Mouse (Mus musculus): ENCODE measurements around the gene Ubl5. TPM values are rescaled to one million over a fixed set of nuclear protein-coding genes. Genes with fewer than 3 reads are reported as not detected.

The Ubl5 gene
- total and polyA plus RNA-seq, 3 experiments = 233 to 362 (median 269) TPM

DNA sequence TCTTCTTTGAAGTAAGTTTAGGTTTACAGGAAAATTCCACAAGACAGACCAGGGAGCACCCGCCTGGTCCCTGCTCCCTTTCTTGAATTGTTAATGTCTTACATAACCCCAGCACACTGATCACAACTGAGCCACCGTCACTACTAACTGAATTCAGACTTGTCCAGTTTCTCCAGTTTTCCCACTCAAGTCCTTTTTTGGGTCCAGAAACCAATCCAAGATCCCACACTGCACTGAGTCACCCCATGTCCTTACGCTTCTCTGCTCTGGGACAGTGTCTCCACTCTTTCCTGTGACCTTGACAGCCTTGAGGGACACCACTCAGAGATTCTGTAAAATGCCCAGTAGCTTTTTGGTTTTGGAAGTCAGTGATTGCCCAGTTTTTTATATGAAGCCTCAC, 50.2 kb downstream of the Ubl5 start:
- Histone ChIP-seq H3K4me3 (no peak overlapping the region), H3K36me3 (ENCODE audit: control insufficient read depth, insufficient read depth, low read length) (no peaks in the 10 kb centered on the region), H3K9ac (ENCODE audit: low read depth, low read length) (no peak overlapping the region), H3K27ac (no peak overlapping the region), H3K27me3 (ENCODE audit: control insufficient read depth, insufficient read depth, low read length) (peaks cover 9% of the 10 kb centered on the region; the same call in 1 of the 2 replicates), H3K79me2 (replicated peaks; ENCODE audit: control insufficient read depth, insufficient read depth, low read length) (no peaks in the 10 kb centered on the region), H3K4me1 (ENCODE audit: control insufficient read depth, insufficient read depth, low read length) (peaks cover 3% of the 10 kb centered on the region; the same call in 1 of the 2 replicates)
- intact Hi-C loops (cut with DNase I) = no loop called here
- TF ChIP-seq EP300 (IDR thresholded peaks at IDR 0.05; ENCODE audit: insufficient read depth, low read depth, low read length) (no peak), POLR2A (IDR thresholded peaks at IDR 0.05; ENCODE audit: insufficient read depth, low read depth, low read length) (no peak), CTCF (IDR thresholded peaks at IDR 0.05) (no peak)
- no peak for DNase-seq
- 85% methylated on average over 3 of the region's 3 CpGs for WGBS

DNA sequence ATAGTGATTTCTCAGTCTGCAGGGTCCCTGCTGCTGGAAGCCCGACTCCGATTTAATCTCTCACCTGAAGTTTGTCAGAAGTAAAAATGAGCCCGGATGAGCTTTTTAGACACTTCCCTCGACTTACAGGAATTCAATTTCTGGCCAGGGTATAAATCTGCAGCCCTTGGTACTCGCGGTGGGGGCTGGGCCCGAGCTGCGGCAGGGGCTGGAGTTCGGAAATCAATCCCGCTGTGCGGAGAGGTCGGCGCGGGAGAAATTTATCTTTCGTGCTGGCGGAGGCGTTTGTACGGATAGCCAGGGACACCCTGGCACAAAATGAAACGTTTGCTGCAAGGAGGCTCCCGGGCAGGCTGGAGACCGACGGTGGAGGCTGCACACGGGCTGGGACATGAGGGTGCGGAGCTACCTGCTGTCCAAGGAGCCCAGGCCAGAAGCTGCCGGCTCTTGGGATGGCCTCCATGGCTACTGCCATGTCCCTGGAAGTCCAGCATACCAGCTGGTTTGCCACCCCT, 52.1 kb downstream of the Ubl5 start:
- H3K9ac ChIP-seq (ENCODE audit: low read depth, low read length) = peak overlapping the region; percentile 25; the same call in 1 of the 2 replicates
- DNase-seq = no peak
- no peaks in the 10 kb centered on the region for H3K36me3 ChIP-seq (ENCODE audit: control insufficient read depth, insufficient read depth, low read length)
- peaks cover 9% of the 10 kb centered on the region; the same call in 1 of the 2 replicates for H3K27me3 ChIP-seq (ENCODE audit: control insufficient read depth, insufficient read depth, low read length)
- intact Hi-C loops (cut with DNase I) = no loop called here
- 8% methylated on average over 25 of the region's 25 CpGs for WGBS
- no peaks in the 10 kb centered on the region for H3K79me2 ChIP-seq (replicated peaks; ENCODE audit: control insufficient read depth, insufficient read depth, low read length)
- no peak for TF ChIP-seq POLR2A (IDR thresholded peaks at IDR 0.05; ENCODE audit: insufficient read depth, low read depth, low read length)
- no peak for TF ChIP-seq EP300 (IDR thresholded peaks at IDR 0.05; ENCODE audit: insufficient read depth, low read depth, low read length)
- TF ChIP-seq CTCF (IDR thresholded peaks at IDR 0.05) = no peak
- no peak overlapping the region for H3K27ac ChIP-seq
- H3K4me3 ChIP-seq = peak overlapping the region; percentile 22; the same call in 1 of the 2 replicates
- 0 out of 2 replicates have a peak, but pooled peaks cover 1% of the 10 kb centered on the region for H3K4me1 ChIP-seq (ENCODE audit: control insufficient read depth, insufficient read depth, low read length)

DNA sequence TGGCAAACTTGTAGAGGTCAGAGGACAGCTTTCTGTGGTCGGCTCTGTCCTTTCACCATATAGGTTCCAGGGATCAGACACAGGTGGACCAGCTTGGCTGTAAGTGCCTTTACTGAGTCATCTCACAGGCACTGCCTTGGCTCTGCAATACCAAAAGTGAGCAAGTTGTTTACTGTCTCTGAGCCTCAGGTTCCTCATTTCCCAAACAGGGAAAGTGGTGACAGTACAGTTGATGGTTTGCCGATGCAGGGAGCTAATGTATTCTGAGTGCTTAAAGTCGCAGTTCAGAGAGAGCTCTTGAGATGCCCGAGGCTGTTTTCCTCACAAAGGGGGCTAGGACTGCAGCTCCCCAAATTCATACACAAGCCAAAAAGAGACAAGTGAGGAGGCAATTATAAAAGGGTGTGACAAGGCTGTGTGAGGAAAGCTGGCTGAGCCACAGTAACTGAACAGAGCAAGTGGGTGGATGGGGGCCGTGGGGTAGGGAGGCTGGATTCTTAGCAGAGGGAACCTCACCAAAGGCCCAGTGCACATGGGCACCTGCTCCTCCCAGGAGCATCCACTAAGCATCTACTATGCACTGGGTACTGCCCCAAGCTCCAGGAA, 53.5 kb downstream of the Ubl5 start:
- Histone ChIP-seq H3K79me2 (replicated peaks; ENCODE audit: control insufficient read depth, insufficient read depth, low read length) (no peaks in the 10 kb centered on the region), H3K27ac (no peak overlapping the region), H3K36me3 (ENCODE audit: control insufficient read depth, insufficient read depth, low read length) (no peaks in the 10 kb centered on the region), H3K27me3 (ENCODE audit: control insufficient read depth, insufficient read depth, low read length) (peaks cover 9% of the 10 kb centered on the region; the same call in 1 of the 2 replicates), H3K9ac (ENCODE audit: low read depth, low read length) (no peak overlapping the region), H3K4me1 (ENCODE audit: control insufficient read depth, insufficient read depth, low read length) (0 out of 2 replicates have a peak, but pooled peaks cover 1% of the 10 kb centered on the region), H3K4me3 (no peak overlapping the region)
- no peak for DNase-seq
- 76% methylated on average over 5 of the region's 5 CpGs for WGBS
- TF ChIP-seq EP300 (IDR thresholded peaks at IDR 0.05; ENCODE audit: insufficient read depth, low read depth, low read length) = no peak
- TF ChIP-seq POLR2A (IDR thresholded peaks at IDR 0.05; ENCODE audit: insufficient read depth, low read depth, low read length) = no peak
- TF ChIP-seq CTCF (IDR thresholded peaks at IDR 0.05) = no peak
- intact Hi-C loops (cut with DNase I) = no loop called here

Other genes with a start within 250 kb of the Ubl5 start
- 1 to 10 TPM; 7.5 to 9.8 TPM for gene Zfp26, start 182.7 kb upstream of the Ubl5 start, total RNA-seq (2021)
- gene Zfp26, start 182.7 kb upstream of the Ubl5 start, polyA plus RNA-seq (2012; rRNA removed) = 1.4 and 3.2 TPM in 2 replicates
- 10 to 100 TPM in 1 of 2 experiments, 1 to 10 TPM in 1; 7.9 to 12.8 TPM for gene Zfp426, start 150.1 kb upstream of the Ubl5 start, total RNA-seq (2021)
- 3.8 and 6.6 TPM in 2 replicates for gene Zfp426, start 150.1 kb upstream of the Ubl5 start, polyA plus RNA-seq (2012; rRNA removed)
- gene Zfp266, start 121.5 kb upstream of the Ubl5 start, total RNA-seq (2021) = 10 to 100 TPM; 23.3 to 23.8 TPM
- 6.0 and 10.6 TPM in 2 replicates for gene Zfp266, start 121.5 kb upstream of the Ubl5 start, polyA plus RNA-seq (2012; rRNA removed)
- gene Zfp846, start 61.6 kb upstream of the Ubl5 start, total RNA-seq (2021) = 1 to 10 TPM; 4.7 to 5.1 TPM
- 1.4 and 3.5 TPM in 2 replicates for gene Zfp846, start 61.6 kb upstream of the Ubl5 start, polyA plus RNA-seq (2012; rRNA removed)
- gene Fbxl12, start 1.9 kb downstream of the Ubl5 start, total RNA-seq (2021) = 10 to 100 TPM in 1 of 2 experiments, 1 to 10 TPM in 1; 8.8 to 10.3 TPM
- gene Fbxl12, start 1.9 kb downstream of the Ubl5 start, polyA plus RNA-seq (2012; rRNA removed) = 16.6 and 17.9 TPM in 2 replicates
- 10 to 100 TPM; 17.8 to 18.6 TPM for gene Pin1, start 9.2 kb downstream of the Ubl5 start, total RNA-seq (2021)
- gene Pin1, start 9.2 kb downstream of the Ubl5 start, polyA plus RNA-seq (2012; rRNA removed) = 18.8 and 20.8 TPM in 2 replicates
- gene Olfm2, start 103.5 kb downstream of the Ubl5 start, total RNA-seq (2021) = under 1 TPM in 1 of 2 experiments, not detected in 1; 0.13 TPM
- gene Olfm2, start 103.5 kb downstream of the Ubl5 start, polyA plus RNA-seq (2012; rRNA removed) = 0.31 and 0.38 TPM in 2 replicates
- 10 to 100 TPM in 1 of 2 experiments, 1 to 10 TPM in 1; 7.0 to 19.7 TPM for gene Col5a3, start 172.2 kb downstream of the Ubl5 start, total RNA-seq (2021)
- 11.6 and 13.5 TPM in 2 replicates for gene Col5a3, start 172.2 kb downstream of the Ubl5 start, polyA plus RNA-seq (2012; rRNA removed)
- gene Rdh8, start 175.6 kb downstream of the Ubl5 start, total RNA-seq (2021) = not detected
- not detected in 2 replicates for gene Rdh8, start 175.6 kb downstream of the Ubl5 start, polyA plus RNA-seq (2012; rRNA removed)
- 1 to 10 TPM; 3.9 to 4.3 TPM for gene A230050P20Rik, start 225.8 kb downstream of the Ubl5 start, total RNA-seq (2021)
- gene A230050P20Rik, start 225.8 kb downstream of the Ubl5 start, polyA plus RNA-seq (2012; rRNA removed) = 16.4 and 21.2 TPM in 2 replicates
- 1 to 10 TPM; 3.9 to 4.0 TPM for gene Angptl6, start 236.8 kb downstream of the Ubl5 start, total RNA-seq (2021)
- gene Angptl6, start 236.8 kb downstream of the Ubl5 start, polyA plus RNA-seq (2012; rRNA removed) = 4.0 and 5.4 TPM in 2 replicates
- gene Ppan, start 245.3 kb downstream of the Ubl5 start, total RNA-seq (2021) = 1 to 10 TPM; 5.9 to 6.7 TPM
- gene Ppan, start 245.3 kb downstream of the Ubl5 start, polyA plus RNA-seq (2012; rRNA removed) = 11.9 and 18.8 TPM in 2 replicates